Mouse (Mus musculus) left cerebral cortex, adult 11 months (tissue): ENCODE measurements around the gene Prune2.

Experiments
- DNase-seq: peaks from one replicate; pipeline ENCODE4 v3.0.0; 2022; ENCODE audit warnings: low spot score

Gene Prune2

DNA sequence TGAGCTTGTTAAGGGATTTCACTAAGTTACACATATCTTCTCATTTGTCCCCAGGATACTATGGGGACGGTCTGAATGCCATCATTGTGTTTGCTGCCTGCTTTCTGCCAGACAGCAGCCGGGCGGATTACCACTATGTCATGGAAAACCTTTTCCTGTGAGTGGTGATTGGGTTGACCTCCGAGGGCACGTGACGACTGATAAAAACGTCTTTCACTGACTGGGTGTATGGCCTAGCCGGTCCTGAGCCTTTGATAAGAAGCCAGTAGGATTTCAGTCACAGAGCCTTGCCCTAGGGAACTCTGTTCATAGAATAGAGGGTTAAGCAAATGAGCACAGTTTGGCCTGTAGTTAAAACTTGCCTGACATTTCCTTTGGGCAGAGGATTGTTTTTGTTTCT lies 243.1 kb downstream of the Prune2 start:
- no peak for DNase-seq

DNA sequence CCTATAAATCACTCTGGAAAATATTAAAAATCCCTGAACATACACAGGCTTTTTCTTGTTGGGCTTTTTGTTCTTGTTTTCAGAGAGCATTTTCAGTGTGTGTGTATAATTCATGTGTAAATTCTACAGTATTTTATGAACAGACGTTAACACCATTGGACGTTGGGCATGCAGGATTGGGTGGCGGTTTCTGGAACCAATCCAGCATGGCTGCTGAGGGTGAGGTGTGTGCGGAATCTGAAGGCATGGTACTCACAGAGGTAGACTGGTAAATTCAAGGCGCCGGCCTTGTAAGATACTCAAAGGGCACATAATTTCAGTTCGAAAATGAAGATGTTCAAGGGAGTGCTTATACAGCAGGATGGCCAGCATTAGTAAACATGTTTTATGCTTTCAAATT lies 251.2 kb downstream of the Prune2 start:
- no peak for DNase-seq

DNA sequence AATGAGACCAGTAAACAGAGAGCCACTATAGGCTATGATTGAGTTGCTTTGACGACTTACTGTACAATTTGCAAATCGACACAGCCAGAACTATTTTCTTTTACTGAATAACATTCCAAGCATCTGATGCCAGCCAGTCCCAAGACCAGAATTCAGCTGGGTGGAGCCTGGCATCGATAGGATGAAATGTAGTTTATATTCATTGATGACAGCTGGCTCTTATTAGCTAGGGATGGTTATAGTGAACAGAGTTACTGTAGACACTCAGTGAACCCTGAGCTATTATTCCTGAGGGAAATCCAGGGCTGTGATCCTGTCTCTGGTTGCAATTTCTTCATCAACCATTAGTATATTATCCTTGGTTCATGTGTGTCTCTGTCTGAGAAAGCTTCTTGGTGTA lies 254.6 kb downstream of the Prune2 start:
- no peak for DNase-seq

DNA sequence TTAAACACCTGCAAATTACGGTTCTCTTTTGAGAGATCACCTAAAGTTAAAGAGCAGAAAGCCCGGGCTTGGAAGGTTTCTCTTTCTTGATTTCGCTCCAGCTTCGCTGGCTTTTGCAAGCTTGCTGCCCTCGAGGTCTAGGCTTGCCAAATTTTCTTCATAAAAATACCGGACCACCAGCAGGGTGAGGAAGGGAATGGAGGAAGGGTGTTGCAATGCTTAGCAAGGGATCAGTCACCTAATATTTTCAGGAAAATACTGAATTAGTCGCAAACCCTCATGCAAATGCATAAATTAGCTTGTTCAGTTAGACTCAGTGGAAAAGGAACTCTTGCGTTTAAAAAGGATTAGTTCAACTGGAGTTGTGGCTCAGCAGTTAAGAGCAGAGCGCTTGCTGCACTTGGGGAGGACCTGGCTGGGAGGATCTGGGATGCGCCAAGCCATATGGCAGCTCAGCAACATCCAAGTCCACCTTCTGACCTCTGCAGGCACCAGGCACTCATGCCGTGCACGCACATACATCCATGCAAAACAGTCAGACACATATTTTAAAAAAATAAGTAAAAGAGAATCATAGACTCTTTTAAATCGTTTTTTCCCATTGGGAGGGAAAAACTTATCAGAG lies 259.1 kb downstream of the Prune2 start:
- DNase-seq = no peak

DNA sequence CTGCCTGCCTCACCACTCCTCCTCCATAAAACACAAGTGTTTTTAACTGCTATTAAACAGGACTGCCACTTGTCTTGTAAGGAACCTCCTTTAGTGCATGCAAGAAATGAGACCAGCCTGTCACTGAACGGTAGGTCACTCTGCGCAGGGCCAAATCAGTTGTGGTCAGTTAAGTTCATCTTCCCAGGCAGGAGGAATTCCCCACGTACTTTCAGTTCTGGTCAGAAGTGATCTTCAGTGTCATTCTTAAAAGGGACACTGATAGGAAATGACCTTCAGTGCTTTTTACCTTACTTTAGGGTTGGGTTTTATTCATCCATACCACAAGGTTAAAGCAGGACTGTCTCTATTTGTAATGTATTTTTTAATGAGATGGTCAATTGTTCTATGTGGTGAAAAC lies 262.3 kb downstream of the Prune2 start:
- no peak for DNase-seq

DNA sequence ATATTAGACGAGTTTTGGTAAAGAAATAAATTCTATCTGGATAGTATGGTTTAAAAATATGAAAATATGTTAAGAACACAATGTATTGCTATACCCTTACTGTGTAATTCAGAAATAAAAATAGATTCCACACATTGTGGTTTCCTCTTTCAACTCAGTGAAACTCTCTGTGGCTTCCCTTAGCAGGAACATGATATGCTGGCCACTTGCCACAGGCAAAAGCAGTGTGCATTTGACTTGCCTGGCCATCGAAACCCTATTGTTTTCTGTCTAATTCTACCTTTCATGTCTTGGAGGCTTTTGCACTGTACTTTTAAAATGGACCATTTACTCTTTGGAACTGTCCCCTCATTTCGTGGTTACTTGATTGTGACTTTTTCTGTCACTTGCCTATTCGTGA lies 267.9 kb downstream of the Prune2 start:
- no peak for DNase-seq

DNA sequence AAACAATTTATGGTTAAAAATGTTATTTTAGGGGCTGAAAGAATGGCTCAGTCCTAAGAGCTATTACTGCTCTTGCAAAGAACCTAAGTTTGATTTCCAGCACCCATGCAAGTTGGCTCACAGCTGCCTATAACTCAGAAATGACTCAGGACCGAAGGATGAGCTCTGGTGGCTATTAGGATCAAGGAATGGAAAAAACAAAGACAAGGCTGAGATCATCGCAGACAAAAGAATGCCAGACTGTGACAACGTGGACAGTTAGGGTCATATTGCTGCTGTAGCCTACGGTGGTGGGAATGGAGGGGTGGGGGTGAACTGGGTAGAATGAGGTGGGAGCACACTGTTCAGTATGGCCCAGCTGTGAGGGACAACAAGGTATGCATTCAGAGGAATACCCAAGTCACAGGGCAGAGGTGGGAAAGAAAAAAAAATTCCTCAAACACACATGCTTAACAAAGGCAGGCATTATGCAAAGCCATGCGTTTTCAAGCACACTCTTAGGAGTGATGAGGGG lies 269.7 kb downstream of the Prune2 start:
- DNase-seq = no peak

DNA sequence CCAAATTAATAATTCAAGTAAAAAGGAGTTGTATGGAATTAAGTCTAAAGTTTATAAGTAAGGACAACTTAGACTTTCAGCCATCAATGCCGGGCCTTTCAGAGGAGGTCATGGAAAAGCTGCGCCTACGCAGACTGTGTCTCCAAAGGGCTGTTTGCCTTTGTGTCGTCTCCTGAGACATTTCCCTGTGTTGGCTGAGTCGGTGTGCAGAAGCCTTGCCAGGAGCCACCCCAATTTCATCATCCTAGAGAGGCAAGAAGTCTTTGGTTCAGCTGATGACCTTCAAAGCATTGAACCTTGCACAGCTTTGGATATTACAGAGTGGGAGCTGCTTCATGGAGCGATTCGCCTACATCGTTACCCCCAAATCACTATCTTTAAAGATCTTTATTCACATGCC lies 270.2 kb downstream of the Prune2 start:
- DNase-seq = no peak

DNA sequence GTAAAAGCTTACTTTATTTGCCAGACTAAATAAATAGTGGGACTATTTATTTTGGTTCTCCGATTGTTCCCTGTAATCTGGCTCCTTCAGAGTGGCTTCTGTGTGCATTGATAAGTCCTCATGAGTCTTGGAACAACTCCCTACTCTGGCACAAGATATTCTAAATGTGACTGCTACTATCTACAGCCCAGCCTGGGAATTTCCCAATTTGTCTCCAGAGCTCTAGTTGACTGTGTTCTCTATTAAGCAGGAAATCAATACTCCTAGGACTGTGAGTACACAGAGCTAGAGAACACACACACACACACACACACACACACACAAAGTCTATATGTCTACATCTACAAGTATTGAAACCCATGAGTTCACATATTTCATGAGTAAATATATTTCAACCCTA lies 274.1 kb downstream of the Prune2 start:
- DNase-seq = no peak

DNA sequence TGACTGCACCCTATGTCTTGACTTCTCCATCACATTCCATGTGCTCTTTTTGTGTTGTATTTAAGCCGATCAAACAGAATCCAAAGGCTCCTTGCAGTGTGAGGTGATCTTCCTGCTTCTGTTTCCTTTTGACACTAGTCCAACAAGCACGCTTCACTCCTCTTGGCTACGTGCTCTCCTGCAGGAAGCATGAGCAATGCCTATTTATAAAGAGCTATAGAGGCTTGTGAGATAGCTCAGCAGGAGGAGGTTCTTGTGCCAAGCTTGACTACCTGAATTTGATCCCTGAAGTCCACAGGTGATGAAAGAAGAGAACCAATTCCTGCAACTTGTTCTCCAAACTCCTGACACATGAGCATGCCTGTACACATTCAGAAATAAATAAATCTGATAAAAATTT lies 282.6 kb downstream of the Prune2 start:
- DNase-seq = no peak

DNA sequence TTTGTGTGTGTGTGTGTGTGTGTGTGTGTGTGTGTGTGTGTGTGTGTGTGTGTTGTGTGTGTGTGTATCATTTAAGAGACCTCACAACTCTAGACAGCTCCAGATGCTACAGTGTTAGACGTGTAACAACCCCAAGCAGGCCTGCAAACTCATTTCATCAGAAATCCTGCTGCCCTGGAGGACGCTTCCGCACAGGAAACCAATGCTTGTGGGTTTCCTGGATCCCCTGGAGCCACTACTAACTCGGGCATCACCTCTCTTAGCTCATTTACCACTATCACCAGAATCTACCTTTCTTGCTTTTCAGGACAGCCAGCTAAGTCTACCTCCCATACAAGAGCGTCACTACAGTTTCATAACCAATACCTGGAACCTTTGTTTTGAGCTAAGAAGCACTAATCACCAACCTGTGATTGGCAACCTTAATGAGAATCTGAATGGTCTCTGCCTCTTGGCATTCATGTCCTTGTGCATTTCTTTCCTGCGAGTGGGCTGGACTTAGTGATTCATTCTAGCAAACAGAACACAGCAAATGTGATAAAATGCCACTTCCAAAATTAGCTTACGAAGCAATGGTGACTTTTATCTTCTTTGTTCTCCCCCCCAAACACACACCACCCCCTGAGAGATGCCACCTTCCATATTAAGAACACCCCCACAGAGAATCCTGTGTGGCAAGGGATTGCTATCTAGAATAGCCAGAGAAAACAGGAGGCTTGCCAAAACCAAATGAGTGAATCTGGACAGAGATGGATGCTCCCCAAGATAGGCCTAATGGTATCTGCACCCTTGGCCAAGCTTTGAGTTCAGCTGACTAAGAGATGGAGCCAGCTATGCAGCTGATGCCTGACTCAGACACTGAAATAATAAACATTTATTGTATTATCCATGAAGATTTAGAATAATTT lies 284.5 kb downstream of the Prune2 start:
- no peak for DNase-seq

DNA sequence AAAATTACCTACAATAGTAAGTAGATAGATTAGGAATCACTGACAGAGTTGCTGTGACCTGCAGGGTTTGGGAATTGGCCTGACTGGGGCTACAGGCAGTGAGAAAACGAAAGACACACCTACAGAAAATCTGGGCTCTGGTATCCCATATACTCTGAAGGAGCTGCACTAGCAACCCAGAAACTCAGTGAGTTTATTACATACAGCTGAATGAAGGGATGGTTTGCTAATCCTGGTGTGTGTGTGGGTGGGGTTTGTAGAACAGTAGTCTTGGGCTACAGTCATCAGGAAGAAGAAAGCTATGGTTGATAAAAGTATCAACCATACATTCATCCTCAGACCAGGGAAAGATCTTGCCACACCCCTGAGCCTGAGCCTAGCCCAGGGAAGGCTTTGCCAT lies 285.3 kb downstream of the Prune2 start:
- DNase-seq = no peak

DNA sequence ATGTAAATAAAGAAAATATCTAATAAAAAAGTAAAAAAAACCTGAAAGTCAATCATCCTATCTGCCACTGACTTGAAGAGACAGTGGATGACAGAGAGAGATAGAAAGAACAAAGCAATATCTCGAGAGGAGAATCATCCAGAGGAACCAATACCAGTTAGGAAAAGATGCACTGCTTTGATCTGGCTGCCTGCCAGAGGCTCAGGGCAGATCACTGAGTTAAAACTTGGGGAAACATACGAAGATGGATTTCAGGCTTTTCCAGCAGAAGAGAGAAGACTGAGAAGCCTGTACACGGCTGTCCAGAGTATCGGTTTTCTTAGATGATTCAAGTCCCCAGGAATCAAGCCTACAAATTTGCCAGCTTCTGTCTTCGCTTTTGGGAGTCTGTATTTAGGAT lies 287.0 kb downstream of the Prune2 start:
- DNase-seq = no peak

DNA sequence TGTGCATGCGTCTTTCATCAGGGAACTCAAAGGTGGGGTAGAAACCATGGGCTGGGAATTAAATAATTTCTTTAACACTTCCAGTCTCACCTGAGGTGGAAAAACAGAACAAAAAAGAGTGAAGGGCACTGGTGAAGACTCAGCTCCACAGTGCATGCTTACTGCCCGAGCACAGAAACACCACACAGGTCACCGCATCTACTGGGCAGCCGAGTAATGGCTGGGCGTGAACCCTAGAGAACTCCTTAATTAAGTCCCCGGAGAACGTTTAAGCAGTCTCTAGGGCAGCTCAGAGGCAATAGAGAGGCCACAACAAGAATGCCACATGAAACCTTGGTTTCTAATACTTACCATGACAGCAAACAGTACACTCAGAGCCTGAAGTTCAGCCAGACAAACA lies 288.6 kb downstream of the Prune2 start:
- DNase-seq = no peak

DNA sequence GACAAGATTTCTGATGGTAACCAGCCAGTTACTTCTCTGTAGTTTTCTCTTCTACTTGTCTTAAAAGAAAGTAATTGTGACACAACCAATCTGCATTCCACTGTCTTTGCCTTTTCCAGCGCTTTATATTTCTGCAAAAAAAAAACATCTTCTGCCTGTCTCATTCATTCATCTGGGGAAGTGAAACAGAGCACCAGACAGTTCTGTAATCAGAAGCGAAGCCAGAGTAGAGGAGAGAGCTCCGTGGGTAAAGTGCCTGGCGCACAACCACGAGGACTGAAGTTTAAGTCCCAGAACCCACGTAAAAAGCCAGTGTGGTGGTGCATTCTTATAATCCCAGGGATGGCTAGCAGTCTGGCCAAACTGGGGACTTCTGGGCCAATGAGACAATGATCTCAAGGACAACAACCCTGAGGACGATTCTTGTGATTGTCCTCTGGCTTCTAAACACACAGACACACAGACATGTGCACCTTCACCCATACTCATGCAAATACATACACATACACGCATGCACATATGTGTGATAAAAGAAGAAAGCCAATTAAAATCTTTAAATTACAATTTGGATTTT lies 291.5 kb downstream of the Prune2 start:
- no peak for DNase-seq

DNA sequence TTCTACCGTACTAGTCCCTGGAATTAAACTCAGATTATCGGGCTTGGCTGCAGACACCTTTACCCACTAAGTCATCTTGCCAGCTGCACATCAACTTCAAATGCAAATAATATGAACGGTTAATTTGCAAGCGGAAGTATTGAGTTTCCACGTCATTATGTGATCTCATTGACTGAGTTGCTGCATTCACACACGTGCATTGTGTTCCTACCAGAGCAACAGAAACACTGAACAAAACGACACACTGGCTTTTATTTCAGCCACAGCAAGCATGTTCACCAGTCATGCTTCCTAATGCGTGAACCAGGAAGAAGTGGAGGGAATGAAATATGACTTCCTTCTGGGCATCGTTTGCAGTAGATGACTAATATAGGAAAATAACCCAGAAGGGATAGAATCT lies 293.8 kb downstream of the Prune2 start:
- DNase-seq = no peak

DNA sequence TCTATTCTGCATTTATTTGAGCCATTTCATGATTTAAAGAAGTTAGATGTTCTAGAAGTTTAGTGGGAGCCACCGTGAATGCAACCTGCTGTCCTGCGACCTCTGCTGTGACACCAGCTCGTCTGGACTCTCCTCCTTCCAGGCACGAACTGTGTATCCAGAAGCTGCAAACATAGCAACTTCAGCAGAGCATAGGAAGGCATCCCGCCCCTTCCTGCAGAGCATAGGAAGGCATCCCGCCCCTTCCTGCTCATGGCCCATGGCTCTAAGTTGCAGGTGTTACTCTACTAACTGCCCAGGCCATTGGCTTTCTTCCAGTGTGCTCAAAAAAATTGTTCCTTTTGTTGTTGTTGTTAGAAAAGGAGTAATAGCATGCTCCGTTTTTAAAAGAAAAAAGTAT lies 294.9 kb downstream of the Prune2 start:
- DNase-seq = no peak

DNA sequence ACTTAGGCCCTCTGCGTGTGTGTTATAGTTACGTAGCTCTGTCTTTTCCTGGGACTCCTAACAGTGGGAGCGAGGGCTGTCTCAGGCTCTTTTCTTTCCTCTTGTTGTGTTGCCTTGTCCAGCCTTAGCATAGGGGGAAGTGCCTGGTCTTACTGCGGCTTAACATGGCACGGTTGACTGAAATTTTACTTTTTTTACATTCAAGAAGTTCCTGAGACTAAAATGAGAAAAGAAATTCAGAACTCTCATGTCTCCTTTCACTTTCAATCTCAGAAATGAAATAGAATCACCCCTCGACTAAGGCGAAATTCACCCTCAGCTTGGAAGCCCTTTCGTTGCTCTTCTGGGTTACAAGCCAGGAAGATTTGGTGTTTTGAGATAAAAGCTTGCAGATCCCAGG lies 295.5 kb downstream of the Prune2 start:
- DNase-seq = no peak

DNA sequence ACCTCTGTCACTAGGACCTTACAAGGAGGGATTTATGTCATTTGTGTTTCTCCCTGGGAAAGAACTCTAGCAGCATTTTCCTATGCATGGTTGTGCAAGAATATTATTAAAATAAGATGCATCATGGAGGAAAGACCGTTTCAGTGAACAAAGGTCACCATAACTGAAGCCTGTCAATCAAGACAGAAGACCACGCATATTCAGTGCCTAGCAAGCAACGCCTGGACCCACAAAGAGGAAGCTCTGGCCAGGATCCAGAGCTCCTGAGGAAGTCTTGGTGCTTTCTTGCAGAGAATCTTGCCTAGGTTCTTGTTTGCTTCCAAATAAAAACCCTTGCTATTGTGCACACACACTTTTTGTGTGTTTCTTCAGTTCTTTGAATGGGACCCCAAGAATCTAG lies 296.9 kb downstream of the Prune2 start:
- no peak for DNase-seq

DNA sequence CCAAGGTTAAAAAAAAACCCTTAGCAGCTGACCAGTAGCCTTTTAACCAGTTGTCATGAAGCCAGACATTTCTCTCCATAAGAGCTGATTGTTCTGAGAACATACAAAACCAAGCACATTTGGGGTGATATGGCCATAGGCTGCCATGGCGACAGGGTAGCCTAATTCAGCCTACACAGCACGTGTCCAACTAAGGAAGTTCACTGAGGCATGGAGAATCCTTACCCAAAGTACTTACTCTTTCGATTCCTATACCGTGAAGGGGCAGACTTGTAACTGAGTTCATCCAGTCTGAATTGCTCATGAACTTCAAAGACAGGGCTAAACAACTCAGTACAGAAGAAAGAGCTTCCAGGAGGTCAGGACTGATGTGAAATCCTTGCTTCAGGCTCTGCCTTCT lies 299.6 kb downstream of the Prune2 start:
- no peak for DNase-seq

DNA sequence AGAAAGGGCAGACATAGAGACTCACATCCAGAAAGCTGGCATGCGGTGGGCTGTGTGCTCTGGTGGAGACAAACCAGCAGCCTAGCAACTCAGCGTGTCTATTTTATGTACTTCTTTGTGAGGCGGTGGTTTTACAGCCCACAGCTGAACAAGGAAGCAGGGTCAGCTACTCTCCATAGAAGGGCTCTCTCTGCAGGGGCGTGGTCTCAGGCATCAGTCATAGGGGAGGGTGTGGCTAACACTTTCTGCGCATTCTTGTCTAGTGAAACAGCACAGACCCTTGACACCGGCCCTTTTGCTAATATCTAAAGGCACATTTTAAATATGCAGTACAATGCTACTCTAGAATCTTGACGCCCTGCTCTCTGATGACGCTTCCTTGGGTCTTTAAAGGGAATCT lies 300.5 kb downstream of the Prune2 start:
- no peak for DNase-seq

DNA sequence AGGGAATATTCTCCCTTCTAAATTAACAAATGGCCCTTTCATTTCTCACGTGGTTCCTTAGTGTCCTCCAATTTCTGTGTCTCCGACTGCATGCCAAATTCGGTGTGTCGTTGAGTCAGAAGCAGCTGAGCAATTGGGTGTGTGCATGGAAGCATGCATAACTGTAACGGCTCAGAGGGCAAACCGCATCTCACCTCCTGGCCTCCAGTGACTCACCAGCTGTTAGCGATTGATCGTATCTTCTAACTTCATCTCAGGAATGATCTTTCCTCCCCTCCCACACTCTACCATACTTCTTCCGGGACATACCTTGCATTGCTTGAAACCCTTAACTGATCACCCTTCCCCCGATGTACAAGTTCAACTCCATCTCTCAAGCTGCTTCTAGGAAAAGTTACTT lies 300.9 kb downstream of the Prune2 start:
- DNase-seq = no peak

DNA sequence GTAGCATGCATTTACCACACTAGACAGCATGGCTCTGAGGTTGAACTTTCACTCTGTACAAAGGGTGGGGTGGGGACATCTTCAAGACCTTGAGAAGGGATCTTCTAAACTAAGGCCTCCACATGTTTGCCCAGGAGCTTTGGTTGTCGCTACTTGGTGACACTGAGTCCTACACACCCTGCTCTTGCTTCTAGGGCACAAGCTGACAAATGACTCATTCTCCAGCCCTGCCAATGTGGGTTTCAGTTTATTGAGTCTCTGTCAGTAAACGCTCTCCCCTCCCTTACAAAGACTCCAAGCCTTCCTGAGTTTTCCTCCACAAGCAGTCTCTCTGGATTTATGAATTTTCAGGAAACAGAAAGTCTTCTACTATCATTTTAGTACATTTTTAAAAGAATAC lies 307.3 kb downstream of the Prune2 start:
- no peak for DNase-seq
